Mouse (Mus musculus): ENCODE results near the gene Sbno2. TPM values are rescaled to one million over a fixed set of nuclear protein-coding genes. Genes with fewer than 3 reads are reported as not detected.
A peak's percentile ranks its signal among the peaks of the same experiment; 100 is the strongest.

The Sbno2 gene
- polyA plus RNA-seq, 1 experiment from 2014 or later: 19.7 TPM

DNA sequence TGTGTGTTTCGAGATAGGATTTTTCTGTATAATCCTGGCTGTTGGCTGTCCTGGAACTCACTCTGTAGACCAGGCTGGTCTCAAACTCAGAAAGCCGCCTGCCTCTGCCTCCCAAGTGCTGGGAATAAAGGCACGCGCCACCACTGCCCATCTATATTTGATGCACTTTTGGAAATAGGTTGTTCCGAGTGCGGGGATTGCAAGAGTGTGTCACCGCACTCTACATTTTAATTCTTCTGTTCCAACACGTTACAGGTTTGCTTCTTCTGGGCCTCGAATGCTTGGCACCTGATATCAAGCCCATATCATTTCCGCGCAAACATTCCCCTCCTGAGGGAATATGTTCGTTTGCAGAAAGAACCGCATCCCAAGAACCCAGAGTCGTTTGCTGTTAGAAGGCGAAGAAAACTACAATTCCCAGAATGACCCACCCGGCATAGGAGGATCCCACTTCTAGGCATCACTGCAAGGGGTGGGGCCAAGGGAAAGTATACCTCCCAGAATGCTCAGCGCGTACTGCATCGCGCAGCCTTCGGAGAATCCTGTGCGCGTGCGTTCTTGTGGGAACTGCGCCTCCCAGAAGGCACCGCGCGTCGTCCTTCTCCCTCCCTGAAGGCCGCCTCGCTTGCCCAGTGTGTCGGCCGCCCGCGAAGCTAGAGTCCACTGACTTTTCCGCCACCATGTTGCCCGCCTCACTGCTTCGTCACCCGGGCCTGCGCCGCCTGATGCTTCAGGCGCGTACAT lies 36.6 kb upstream of the Sbno2 start:
- peak; percentile 98 for DNase-seq (ENCODE audit: low spot score)

DNA sequence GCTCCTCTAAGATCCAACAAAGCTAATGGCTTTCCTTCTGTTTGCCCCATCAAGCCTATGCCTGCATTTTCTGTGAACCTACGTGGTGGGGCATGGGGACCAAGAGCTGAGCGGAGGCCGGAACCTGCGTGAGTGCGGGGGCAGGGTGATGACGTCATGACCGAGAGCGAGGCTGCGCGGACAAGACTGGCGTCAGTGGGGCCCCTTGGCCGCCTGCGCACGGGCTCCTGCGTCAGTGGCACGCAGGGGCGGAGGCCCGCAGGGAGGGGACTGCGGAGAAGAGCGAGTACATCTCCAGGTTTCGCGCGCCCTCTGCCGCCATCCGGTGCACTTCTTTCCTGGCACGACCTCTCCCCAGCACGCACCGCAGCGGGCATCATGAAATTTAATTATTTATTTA lies 35.9 kb upstream of the Sbno2 start:
- peak; percentile 97 for DNase-seq (ENCODE audit: low spot score)

DNA sequence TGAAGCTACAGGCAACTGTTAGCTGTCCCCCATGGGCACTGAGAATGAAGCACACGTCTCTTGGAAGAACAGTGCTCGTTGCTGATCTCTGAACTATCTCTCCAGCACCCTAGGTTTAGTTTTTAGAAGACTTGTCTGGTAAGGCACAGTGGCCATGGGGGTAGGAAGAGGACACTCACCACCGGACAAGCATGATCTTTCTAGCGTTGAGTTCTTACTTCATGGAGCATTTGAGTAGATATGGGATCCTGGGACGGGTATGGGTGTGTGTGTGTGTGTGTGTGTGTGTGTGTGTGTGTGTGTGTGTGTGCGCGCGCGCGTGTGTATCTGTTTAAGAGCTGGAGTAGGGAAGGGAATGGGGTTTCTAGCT lies 35.3 kb upstream of the Sbno2 start, which contains the start of gene Cbarp:
TSS of gene Cbarp (minus strand) at position 170 of the 370 bp plus-strand sequence.
- no peak for DNase-seq (ENCODE audit: low spot score)

DNA sequence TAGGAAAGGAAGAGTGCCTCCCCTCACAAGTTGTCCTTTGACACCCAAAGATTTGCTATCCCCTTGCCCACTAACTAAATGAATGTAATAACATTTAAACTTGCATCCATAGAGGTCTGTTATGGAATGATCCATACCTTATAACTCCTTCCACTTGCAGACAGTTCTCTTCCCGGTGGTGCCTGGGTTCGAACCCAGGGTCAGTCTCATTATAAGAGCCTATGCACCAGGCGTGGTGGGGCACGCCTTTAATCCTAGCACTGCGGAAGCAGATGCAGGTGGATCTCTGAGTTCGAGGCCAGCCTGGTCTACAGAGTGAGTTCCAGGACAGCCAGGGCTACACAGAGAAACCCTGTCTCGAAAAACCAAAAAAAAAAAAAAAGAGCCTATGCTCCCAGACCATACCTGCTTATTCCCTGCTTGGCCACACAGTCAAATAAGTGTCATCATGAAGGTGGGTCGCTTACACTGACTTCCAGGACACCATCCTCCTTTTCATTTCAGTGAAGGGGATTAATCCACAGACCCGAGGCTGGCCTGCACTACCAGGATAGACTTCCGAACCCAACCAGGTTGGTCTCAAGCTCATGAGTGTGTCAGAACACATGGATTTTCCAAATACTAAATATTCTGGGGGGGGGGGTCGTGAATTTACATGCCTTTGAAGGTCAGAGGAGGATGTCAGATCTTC lies 34.7 kb upstream of the Sbno2 start:
- DNase-seq (ENCODE audit: low spot score): no peak

DNA sequence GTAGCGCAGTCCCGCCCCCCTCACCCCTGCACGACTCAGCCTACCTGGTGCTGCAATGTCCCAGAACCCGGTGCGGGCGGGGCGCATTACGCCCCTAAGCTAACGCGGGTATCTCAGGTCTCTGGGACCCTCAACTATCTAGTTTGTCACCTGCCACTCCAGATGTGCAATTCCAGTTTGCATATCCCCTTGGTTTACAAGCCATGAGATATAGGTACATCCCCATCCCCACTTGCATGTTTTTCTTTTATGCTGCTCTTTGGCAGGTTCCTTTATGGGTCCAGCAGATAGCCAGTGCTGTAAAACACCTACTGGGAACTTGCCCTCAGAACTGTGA lies 34.0 kb upstream of the Sbno2 start:
- no peak for DNase-seq (ENCODE audit: low spot score)

DNA sequence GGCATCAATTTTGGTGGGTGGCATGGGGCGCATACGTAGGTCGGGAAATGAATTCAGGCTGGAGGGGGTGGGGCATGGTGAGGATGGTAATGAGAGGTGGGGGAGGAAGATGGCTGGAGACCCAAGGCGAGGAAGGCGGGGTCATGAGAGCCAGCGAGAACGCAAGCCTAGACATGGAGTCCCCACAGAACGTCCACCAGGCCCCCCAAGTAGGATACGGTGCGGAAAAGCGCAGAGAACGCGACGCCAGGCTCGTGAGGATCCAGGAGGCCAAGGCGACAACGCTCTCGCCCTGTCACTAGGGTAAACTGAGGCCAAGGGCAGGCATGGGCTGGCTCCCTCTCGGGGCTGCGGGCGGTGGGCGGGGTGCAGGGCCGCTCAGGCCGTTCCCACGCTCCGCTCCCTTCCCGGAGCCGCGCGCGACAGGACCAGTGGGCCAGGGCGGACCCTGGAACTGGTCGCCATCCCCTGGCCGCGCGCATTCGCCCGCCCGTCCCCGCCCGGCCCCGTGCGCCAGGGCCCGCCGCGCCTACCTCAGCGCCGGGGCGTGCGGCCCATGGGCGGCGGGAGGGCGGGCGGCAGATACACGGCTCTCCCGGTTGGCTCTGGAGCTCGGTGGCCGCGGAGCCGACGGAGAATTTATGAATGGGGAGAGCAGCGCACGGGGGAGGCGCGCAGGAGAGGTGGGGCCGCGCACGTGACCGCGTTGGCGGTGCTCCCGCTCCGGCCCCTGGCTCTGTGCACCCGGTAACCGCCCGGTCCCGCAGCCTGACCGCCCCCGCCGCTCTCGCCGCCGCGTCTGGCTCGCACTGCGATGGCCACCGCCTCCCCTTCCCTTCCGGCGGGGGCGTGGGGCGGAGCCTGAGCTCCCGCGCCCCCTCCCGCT lies 33.4 kb upstream of the Sbno2 start, which contains the start of gene Atp5d:
TSS of gene Atp5d (plus strand) at position 80 of the 886 bp plus-strand sequence.
- peak; percentile 79 for DNase-seq (ENCODE audit: low spot score)

DNA sequence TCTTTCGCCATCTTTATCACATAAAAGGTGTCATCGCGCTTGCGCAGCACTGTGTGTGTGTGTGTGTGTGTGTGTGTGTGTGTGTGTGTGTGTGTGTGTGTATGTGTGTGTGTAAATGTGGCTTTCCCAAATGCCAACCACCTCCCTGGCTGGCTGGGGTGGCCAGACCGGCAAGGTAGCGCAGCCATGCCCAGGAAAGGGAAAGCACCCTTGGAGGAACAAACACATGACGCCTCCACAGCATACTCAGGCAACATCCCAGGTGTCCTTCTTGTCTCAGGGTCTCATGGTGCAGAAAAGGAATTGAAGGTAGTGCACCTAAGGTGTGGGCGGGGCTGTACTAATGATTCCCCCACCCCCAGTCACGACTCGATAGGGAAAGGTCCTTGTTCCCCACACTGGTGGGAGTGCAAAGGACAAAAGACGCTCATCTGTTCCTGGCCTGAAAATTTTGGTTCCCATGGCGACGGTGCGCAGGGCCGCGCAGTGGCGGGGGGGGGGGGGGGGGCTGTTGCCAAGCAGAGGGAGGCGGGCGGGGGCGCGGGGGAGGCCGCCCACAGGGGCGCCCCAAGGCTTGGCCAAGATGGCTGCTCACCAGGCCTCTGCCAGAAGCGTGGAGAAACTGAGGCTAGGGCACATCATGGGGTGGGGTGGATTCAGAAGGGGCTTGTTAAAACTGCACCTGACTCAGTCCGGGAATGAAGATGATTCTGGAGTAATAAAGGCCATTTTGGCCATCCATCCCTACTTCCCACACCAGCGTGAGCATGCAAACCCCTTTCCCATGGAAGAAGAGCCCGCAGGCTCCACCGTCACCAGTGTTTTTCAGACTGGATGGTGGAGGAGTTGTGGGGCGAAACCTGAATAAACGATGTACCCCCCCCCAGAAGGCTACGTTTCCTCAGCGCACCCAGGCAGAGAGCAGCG lies 32.5 kb upstream of the Sbno2 start:
- peak; percentile 20 for DNase-seq (ENCODE audit: low spot score)

DNA sequence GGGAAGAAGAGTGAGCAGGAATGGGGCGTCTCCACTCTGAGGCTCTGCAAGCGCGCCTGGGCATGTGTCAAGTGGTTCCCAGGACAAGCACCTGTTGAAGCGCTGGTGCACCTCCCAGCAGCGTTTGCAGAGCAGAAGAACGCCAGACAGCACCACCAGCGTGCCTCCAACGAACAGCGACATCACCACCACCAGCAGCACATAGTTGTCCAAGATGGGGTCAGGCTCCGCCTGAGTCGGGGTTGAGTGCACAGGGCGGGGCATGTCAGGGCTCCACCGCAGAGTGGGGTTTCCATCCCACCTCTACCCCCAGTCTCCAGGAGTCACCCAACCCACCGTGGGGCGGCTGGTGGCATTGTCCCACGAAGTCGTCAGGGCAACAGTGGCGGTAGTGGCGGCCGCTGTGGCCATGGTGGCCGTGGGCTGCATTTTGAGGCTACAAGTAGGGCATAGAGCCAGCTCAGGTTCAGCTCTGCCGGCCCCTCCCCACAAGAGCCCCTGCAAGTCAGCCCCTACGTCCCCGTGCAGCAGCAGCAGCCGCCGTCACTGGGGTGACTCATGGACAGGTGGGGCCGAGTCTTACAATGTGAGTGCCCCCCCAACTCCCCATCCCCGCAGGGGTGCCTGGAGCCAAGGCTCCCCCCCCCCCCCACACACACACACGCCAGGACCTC lies 31.7 kb upstream of the Sbno2 start:
- DNase-seq (ENCODE audit: low spot score): peak; percentile 50

DNA sequence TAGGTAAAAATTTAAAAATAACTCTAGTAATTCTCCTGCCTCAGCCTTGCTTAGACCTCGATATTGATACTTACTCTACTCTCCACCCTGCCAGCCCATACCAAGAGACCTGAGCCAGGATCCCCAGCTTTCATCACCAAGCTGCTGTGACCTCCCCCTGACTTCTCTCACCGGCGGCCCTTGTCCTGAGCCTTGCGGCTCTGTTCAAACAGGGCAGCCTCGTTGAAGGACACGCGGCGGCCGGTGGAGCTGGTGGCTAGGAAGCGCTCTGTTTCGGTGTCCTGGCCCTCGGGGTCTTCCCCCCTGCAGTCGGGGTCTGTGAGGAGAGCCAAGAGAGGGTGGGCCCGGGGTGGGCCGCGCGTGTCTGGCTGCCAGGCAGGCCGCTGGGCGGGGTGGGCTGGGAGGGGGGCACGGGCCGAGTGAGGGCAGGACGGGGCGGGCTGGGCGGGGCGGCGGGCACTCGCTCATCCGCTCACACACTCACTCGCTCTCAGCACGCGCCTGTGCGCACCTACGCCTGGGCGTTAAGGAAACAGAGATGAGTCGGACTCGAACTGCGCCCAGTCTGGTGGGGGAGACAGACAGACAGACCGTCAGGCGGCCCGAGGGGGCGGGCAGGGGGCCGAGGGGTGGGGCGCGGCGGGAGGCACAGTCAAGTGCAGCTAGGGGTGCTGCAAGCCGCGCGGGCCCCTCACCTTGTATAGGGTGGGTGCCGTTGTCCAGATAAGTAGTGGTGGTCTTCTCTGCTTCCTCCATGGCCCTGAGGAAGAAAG lies 31.0 kb upstream of the Sbno2 start:
- no peak for DNase-seq (ENCODE audit: low spot score)

DNA sequence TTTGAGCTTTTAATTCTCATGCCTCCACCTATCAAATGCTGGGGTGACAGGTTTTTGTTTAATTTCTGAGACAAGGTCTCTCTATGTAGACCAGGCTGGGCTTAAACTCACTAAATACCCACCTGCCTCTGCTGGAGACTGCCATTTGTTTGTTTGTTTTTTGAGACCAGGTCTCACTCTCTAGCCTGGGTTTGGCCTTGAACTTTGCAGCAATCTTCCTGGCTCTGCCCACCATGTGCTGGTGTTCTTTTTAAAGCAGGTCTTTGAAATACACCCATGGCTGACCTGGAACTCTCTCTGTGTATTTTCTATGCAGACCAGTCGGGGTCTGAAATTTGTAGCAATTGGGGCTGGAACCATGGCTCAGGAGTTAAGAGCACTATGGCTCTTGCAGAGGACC lies 30.3 kb upstream of the Sbno2 start:
- DNase-seq (ENCODE audit: low spot score): no peak

DNA sequence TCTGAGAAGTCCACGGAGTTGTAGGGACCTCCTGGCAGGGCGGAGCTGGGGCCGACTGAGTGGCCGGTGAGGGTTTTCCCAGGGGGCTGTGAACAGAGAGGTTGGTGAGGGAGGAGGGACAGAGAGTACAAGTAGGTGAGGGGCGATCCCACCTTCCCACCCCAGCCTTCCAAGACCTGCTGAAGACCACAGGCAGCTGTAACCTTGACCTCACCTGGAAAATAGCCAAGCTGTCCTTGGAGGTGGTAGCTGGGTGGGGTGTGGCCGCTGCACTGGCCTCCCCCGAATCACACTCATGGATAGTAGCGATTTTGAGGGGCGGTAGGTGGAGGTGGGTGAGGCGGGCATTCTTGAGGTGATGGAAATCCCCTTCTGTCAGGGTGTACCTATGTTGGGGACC lies 29.8 kb upstream of the Sbno2 start:
- DNase-seq (ENCODE audit: low spot score): no peak

DNA sequence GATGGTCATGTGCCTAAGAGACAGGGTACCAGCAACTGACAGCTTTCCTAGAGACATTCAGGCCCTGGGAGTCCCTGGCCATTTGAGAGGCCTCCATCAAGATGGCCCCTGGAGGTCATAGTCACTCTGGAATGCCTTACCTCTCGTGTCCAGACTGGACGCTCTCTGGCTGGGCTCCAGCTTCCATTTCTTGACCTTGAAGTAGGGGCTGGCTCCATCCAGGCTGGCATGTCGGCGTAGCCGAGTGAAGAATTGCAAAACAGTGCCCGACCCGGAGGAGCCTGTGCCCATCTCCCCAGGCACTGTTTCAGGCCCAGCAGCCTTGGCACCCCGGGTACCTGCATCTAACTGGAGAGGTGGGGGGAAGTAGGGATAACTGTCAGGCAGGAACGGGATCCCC lies 29.1 kb upstream of the Sbno2 start:
- DNase-seq (ENCODE audit: low spot score): no peak

DNA sequence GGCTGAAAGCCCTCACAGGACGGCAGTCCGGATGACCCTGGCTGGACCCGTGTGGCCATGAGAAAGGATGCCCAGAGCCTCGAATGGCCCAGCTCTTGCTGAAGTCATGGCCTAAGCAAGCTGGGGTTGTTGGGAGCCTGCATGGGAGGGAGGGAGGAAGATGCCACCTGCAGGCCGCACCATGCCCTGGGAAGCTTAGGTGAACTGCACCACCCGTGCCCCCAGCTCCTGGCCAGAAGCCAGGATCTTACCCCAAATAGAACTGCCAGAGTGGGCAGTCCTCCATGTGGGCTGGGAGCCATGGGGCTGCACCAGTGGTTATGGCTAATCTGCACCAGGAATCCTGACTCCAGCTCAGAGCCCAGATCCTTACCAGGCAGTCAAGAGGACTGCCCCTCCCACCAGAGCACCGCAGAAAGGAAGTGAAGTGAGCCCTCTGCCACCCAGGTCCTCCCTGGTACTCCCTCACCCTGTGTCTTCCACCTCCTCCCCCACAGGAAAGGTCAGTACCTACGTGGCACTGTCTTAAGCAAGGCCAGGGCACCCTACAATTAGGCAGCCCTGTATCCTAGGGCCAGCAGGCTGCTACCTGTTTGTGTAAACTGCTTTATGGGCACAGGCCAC lies 28.0 kb upstream of the Sbno2 start:
- no peak for DNase-seq (ENCODE audit: low spot score)

DNA sequence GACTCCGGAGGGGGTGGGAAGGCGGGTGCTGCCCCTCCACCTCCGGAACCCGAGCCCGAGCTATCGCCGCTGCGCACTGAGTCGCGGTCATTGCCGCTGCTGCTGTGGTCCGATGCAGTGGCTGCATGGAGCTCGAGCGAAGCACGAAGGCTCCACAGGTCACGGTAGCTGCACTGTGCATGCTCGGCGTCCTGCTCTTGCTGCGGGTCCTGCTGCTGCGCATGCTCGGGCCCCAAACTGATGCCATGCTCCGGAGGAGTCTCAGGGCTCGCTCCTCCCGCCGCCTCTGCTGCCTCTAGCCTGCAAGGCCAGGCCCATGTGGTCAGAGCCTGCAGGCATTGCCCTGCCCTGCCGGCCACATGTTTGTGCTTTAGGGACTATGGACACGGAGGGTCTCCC lies 26.6 kb upstream of the Sbno2 start:
- DNase-seq (ENCODE audit: low spot score): no peak

DNA sequence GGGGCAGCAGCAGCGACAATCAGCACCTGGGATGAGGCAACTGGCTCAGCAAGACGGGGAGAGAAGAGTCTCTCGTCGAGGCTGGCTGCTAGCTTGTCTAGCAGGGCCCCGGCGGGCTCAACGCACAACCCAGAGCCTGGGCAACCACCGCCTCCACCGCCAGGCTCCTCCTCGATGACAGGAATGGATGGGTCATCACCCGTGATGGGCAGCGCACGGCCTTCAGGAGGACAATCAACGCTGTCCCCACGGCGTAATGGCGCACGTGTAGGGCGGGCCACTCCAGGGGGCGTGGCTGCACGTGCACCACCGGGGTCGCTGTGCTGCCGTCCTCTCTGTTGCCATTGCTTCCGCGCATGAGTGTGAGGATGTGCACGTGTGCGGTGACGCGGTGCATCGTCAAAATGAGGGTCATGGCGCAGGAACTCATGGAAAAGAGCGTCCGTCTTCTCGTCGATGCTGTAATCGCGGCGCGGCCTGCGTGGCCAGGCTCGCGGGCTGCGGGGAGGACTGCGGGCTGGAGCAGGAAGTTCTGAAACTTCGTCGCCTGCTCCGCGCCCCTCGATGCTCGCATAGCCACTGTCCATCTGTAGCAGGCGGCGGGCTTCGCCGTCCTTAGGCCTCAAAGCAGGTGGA lies 26.1 kb upstream of the Sbno2 start:
- DNase-seq (ENCODE audit: low spot score): peak; percentile 30

DNA sequence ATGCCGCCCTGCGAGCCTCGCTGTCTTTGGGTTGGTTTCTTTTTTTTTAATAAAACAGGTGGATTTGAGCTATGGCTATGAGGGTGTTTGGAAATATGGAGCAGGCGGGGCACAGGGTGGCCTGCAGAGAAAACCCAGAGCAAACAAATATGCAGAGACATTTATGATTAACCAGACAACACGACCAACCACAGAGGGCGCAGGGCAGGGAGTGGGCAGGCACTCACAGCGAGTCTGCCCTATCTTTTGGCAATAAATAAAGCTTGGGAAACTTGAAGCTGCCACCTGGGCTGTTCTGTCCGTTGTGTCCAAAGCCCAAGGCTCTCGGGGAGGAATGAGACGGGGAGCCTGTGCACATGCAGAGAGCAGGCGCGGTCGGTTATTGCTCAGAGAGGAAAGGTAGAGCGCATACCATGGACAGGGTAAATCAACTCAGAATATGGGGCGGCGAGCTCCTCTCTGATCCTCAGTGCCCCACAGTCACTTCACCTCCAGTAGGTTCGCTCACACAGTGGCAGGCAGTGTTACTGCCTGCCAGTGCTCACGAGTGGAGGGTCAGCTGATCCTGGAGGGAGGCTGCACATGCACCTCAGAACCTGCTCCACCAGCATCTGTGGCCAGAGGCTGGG lies 25.1 kb upstream of the Sbno2 start:
- no peak for DNase-seq (ENCODE audit: low spot score)

DNA sequence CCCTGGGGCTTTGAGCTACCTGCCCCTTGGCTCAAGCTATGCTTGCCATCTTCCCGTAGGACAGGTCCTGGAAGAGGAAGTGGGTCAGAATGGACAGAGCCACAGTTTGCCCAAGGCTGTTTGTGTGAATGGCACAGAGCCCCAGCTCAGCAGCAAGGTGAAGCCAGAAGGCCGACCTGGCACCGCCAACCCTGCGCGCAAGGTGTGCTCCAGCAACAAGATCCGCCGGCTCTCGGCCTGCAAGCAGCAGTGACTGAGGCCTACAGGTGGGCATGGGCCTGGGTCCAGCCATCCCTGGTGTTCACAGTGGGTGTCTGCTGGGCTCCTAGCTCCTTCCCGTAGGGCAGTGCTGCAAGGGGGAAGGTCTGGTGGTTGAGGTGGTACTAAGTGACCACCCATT lies 24.5 kb upstream of the Sbno2 start:
- DNase-seq (ENCODE audit: low spot score): no peak

DNA sequence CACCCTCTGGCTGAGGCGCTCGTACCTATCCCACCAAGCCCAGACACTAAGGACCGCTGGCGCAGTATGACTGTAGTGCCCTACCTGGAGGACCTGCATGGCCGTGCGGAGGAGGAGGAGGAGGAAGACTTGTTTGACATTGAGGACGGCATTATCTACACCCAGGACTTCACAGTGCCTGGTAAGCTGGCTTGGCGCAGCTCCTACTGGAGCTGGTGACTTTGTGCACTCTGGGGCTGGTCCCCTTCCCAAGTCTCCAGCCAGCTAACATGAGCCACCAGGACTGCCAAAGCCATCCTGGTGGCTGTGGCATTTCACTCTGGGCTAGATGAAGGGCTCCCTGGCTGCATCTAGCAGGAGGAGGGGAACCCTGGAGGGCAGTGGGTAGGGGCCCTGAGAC lies 22.5 kb upstream of the Sbno2 start:
- no peak for DNase-seq (ENCODE audit: low spot score)

Data from thymus, postnatal 0 days (tissue).